Mouse (Mus musculus) liver, embryonic 14.5 days (tissue): ENCODE measurements around the gene Gna14. TPM values are rescaled to one million over a fixed set of nuclear protein-coding genes. Genes with fewer than 3 reads are reported as not detected.

Experiments used
- ATAC-seq: fragments of 200-750 bp; cut with Nextera tagmentation; 2 replicates; pipeline ENCODE4 v1.8.0; 2017; ENCODE audit warnings: moderate number of reproducible peaks, mild to moderate bottlenecking, moderate library complexity; ENCODE audit not compliant: insufficient read depth
- DNase-seq, 3 experiments: peaks; one replicate each; pipeline ENCODE4 v3.0.0-alpha.2; 2012 to 2013; ENCODE audit warnings: low read depth in 3 of 3, low spot score in 3 of 3
- H3K27ac ChIP-seq: fragments of 300-500 bp; sonication (generic); 2 replicates; pipeline ENCODE4 v1.5.1; 2014; ENCODE audit warnings: moderate library complexity, mild to moderate bottlenecking, control low read depth, inconsistent platforms
- H3K27me3 ChIP-seq: fragments of 300-500 bp; sonication (generic); 2 replicates; pipeline ENCODE4 v1.6.1; 2014; ENCODE audit warnings: mild to moderate bottlenecking, low read length, moderate library complexity; ENCODE audit not compliant: control insufficient read depth, insufficient read depth
- H3K36me3 ChIP-seq: fragments of 300-500 bp; sonication (generic); replicated peaks from 2 replicates; pipeline ENCODE4 v1.6.1; 2014; ENCODE audit warnings: low read depth; ENCODE audit not compliant: control insufficient read depth, insufficient read depth
- H3K4me1 ChIP-seq, 2 experiments: fragments of 200-500 bp in 1 of 2; fragments of 300-500 bp in 1 of 2; sonication (generic) in 1 of 2; replicated peaks; 2 replicates each; pipeline ENCODE4 v1.6.1; 2012 to 2014; ENCODE audit warnings: antibody characterized with exemption in 1 of 2, inconsistent platforms in 1 of 2, low read length in 1 of 2; ENCODE audit not compliant: control insufficient read depth in 2 of 2, insufficient read depth in 2 of 2
- H3K4me2 ChIP-seq: fragments of 300-500 bp; sonication (generic); 2 replicates; pipeline ENCODE4 v1.6.1; 2014; ENCODE audit warnings: low read depth, mild to moderate bottlenecking, control low read depth, moderate library complexity
- H3K4me3 ChIP-seq, 2 experiments: fragments of 200-500 bp in 1 of 2; fragments of 300-500 bp in 1 of 2; sonication (generic) in 1 of 2; 2 replicates each; pipeline ENCODE4 v1.5.1; 2012 to 2014; ENCODE audit warnings: low read depth in 2 of 2, low read length in 2 of 2, mild to moderate bottlenecking in 2 of 2, control low read depth in 1 of 2, inconsistent platforms in 1 of 2, moderate library complexity in 1 of 2; ENCODE audit not compliant: insufficient read depth in 1 of 2
- H3K9ac ChIP-seq: fragments of 300-500 bp; sonication (generic); replicated peaks from 2 replicates; pipeline ENCODE4 v1.6.1; 2014; ENCODE audit warnings: mild to moderate bottlenecking, control low read depth, moderate library complexity
- H3K9me3 ChIP-seq: fragments of 300-500 bp; sonication (generic); 2 replicates; pipeline ENCODE4 v1.6.1; 2016; ENCODE audit warnings: low read length, mixed read lengths; ENCODE audit not compliant: control insufficient read depth
- CTCF ChIP-seq: IDR thresholded peaks from 2 replicates; pipeline ENCODE4 v1.5.1; 2016; ENCODE audit warnings: antibody characterized with exemption, low read depth, control low read depth
- EP300 ChIP-seq: IDR thresholded peaks from 2 replicates; pipeline ENCODE4 v1.6.1; 2016; ENCODE audit warnings: antibody characterized with exemption, low read depth
- WGBS: fragments of 180-500 bp; shearing (Covaris S2); extraction: QIAGEN DNeasy Blood & Tissue Kit; methylation state at CpG from one replicate; pipeline ENCODE4 v1.1.7; 2014; ENCODE audit not compliant: insufficient replicate concordance; 5-methylcytosine and 5-hydroxymethylcytosine counted together
- polyA plus RNA-seq, 2 experiments: library from polyadenylated mRNA; depleted of rRNA in 1 of 2; stranded (reverse) in 1 of 2; unstranded in 1 of 2; fragments of >200 nt; fragmentation: Nextera tagmentation in 1 of 2; extraction: Ambion mirVana in 1 of 2; gene quantifications; 2 replicates each; pipeline versions ENCODE4 v1.2.1 to v1.2.3; 2012 to 2014

Gna14 gene
- polyA plus RNA-seq, 2 experiments, result 0.85 to 0.87 TPM

- DNase-seq (peak in 2 of 3 experiments; percentile 17 to 26), ATAC-seq (no peak)
- Histone ChIP-seq H3K4me1 (peaks cover 0 to 3% of the 10 kb centered on the region in 2 experiments; a peak in 2 of 4 replicates), H3K27me3 (no peaks in the 10 kb centered on the region), H3K4me2 (no peak overlapping the region), H3K4me3 (no peak overlapping the region), H3K27ac (no peak overlapping the region), H3K9ac (no peak overlapping the region), H3K9me3 (no peaks in the 10 kb centered on the region), H3K36me3 (no peaks in the 10 kb centered on the region)
- TF ChIP-seq CTCF, result peak; percentile 82
- no peak for TF ChIP-seq EP300
Observed at GRCm38 (mm10) chr19:16529293-16529920, 93.8 kb downstream of the Gna14 start.

- 40% methylated on average over 4 of the region's 4 CpGs for WGBS
Observed at GRCm38 (mm10) chr19:16529999-16530398, 94.4 kb downstream of the Gna14 start.

GRCm38 (mm10) chr19:16534311-16534710 lies 98.7 kb downstream of the Gna14 start:
- TF ChIP-seq CTCF (no peak), EP300 (no peak)
- 70% methylated on average over 2 of the region's 2 CpGs for WGBS
- Histone ChIP-seq H3K9me3 (no peaks in the 10 kb centered on the region), H3K4me1 (peaks cover 0 to 3% of the 10 kb centered on the region in 2 experiments; a peak in 1 of 4 replicates), H3K36me3 (no peaks in the 10 kb centered on the region), H3K4me2 (no peak overlapping the region), H3K9ac (no peak overlapping the region), H3K27me3 (no peaks in the 10 kb centered on the region), H3K4me3 (no peak overlapping the region), H3K27ac (no peak overlapping the region)
- ATAC-seq (no peak), DNase-seq (no peak)

More at GRCm38 (mm10) chr19:16529999-16530398, 94.4 kb downstream of the Gna14 start:
- TF ChIP-seq CTCF, result no peak
- TF ChIP-seq EP300, result no peak
- no peak overlapping the region for H3K4me3 ChIP-seq
- no peak overlapping the region for H3K4me2 ChIP-seq
- no peak overlapping the region for H3K9ac ChIP-seq
- peaks cover 0 to 3% of the 10 kb centered on the region in 2 experiments; a peak in 2 of 4 replicates for H3K4me1 ChIP-seq
- H3K27me3 ChIP-seq, result no peaks in the 10 kb centered on the region
- DNase-seq, result no peak
- no peak overlapping the region for H3K27ac ChIP-seq
- ATAC-seq, result no peak
- H3K36me3 ChIP-seq, result no peaks in the 10 kb centered on the region
- H3K9me3 ChIP-seq, result no peaks in the 10 kb centered on the region

- no peaks in the 10 kb centered on the region for H3K4me1 ChIP-seq
- no peaks in the 10 kb centered on the region for H3K9me3 ChIP-seq
- no peaks in the 10 kb centered on the region for H3K27me3 ChIP-seq
- no peaks in the 10 kb centered on the region for H3K36me3 ChIP-seq
- TF ChIP-seq CTCF (no peak), EP300 (no peak)
- no peak overlapping the region for H3K27ac ChIP-seq
- no peak overlapping the region for H3K4me2 ChIP-seq
- no peak overlapping the region for H3K9ac ChIP-seq
- DNase-seq, result no peak
- H3K4me3 ChIP-seq, result no peak overlapping the region
- ATAC-seq, result no peak
- 72% methylated on average over 2 of the region's 2 CpGs for WGBS
Observed at GRCm38 (mm10) chr19:16538416-16538815, 102.9 kb downstream of the Gna14 start.

GRCm38 (mm10) chr19:16543688-16544087 lies 108.1 kb downstream of the Gna14 start:
- Histone ChIP-seq H3K4me2 (no peak overlapping the region), H3K27ac (no peak overlapping the region), H3K4me1 (no peaks in the 10 kb centered on the region), H3K27me3 (no peaks in the 10 kb centered on the region), H3K36me3 (no peaks in the 10 kb centered on the region), H3K9me3 (no peaks in the 10 kb centered on the region), H3K4me3 (no peak overlapping the region), H3K9ac (no peak overlapping the region)
- TF ChIP-seq EP300 (no peak), CTCF (no peak)
- DNase-seq (no peak), ATAC-seq (no peak)
- WGBS, result 62% methylated on average over 4 of the region's 4 CpGs
